Mouse (Mus musculus) cerebellum, adult 2 months (tissue): ENCODE results near the gene Aif1l. TPM values are rescaled to one million over a fixed set of nuclear protein-coding genes. Genes with fewer than 3 reads are reported as not detected.
A peak's percentile ranks its signal among the peaks of the same experiment; 100 is the strongest.

Source experiments
- DNase-seq, 2 experiments: peaks; one replicate each; pipeline ENCODE4 v3.0.0; 2021
- H3K27ac ChIP-seq: fragments of 200-500 bp; 2 replicates; pipeline ENCODE4 v1.5.1; 2012; ENCODE audit warnings: low read length, control low read depth, inconsistent platforms; ENCODE audit not compliant: insufficient read depth
- H3K27me3 ChIP-seq: fragments of 200-500 bp; 2 replicates; pipeline ENCODE4 v1.6.1; 2012; ENCODE audit warnings: inconsistent platforms, mild to moderate bottlenecking, low read length, moderate library complexity; ENCODE audit not compliant: control insufficient read depth, insufficient read depth
- H3K4me1 ChIP-seq: fragments of 200-500 bp; 2 replicates; pipeline ENCODE4 v1.6.1; 2011; ENCODE audit warnings: low read length; ENCODE audit not compliant: control insufficient read depth, insufficient read depth
- H3K4me3 ChIP-seq: fragments of 200-500 bp; replicated peaks from 2 replicates; pipeline ENCODE3; 2011; ENCODE audit warnings: mild to moderate bottlenecking, low read depth, low read length, control low read depth; ENCODE audit not compliant: insufficient read depth
- CTCF ChIP-seq: fragments of 200-500 bp; IDR thresholded peaks from 2 replicates; pipeline ENCODE4 v1.5.1; 2011; ENCODE audit warnings: low read depth, mild to moderate bottlenecking, control low read depth, low read length, moderate library complexity, borderline replicate concordance; ENCODE audit not compliant: insufficient read depth
- POLR2A ChIP-seq: fragments of 200-500 bp; IDR thresholded peaks from 2 replicates; pipeline ENCODE4 v1.6.1; 2011; ENCODE audit warnings: low read length, control low read depth, borderline replicate concordance; ENCODE audit not compliant: insufficient read depth
- WGBS: fragments of 180-500 bp; shearing (Covaris S2); methylation state at CpG from one replicate; pipeline ENCODE4 v1.1.7; 2018; 5-methylcytosine and 5-hydroxymethylcytosine counted together
- polyA plus RNA-seq: library from polyadenylated mRNA; depleted of rRNA; stranded (reverse); fragments of >200 nt; gene quantifications from 2 replicates; pipeline ENCODE4 v1.2.3, GENCODE M21; 2012

Aif1l gene
- polyA plus RNA-seq, 1 experiment = 14.1 TPM

GRCm38 (mm10) chr2:31952236-31952635 lies 2.3 kb downstream of the Aif1l start:
- TF ChIP-seq CTCF = no peak
- no peak for TF ChIP-seq POLR2A
- DNase-seq = no peak
- Histone ChIP-seq H3K4me3 (no peak overlapping the region), H3K27me3 (peaks cover 6% of the 10 kb centered on the region; the same call in 1 of the 2 replicates), H3K4me1 (peaks cover 16% of the 10 kb centered on the region), H3K27ac (no peak overlapping the region)
- 23% methylated on average over 10 of the region's 10 CpGs for WGBS

GRCm38 (mm10) chr2:31952725-31953124 lies 2.8 kb downstream of the Aif1l start:
- H3K4me1 ChIP-seq = peaks cover 16% of the 10 kb centered on the region
- no peak for DNase-seq
- H3K27me3 ChIP-seq = peaks cover 6% of the 10 kb centered on the region; the same call in 1 of the 2 replicates
- 61% methylated on average over 3 of the region's 3 CpGs for WGBS
- no peak for TF ChIP-seq CTCF
- no peak for TF ChIP-seq POLR2A
- no peak overlapping the region for H3K27ac ChIP-seq
- no peak overlapping the region for H3K4me3 ChIP-seq

GRCm38 (mm10) chr2:31953687-31954086 lies 3.7 kb downstream of the Aif1l start:
- no peak for TF ChIP-seq POLR2A
- TF ChIP-seq CTCF = no peak
- H3K4me3 ChIP-seq = no peak overlapping the region
- peaks cover 16% of the 10 kb centered on the region for H3K4me1 ChIP-seq
- no peak overlapping the region for H3K27ac ChIP-seq
- no peak for DNase-seq
- H3K27me3 ChIP-seq = peaks cover 6% of the 10 kb centered on the region; the same call in 1 of the 2 replicates
- 95% methylated on average over 8 of the region's 8 CpGs for WGBS

- Histone ChIP-seq H3K4me1 (peaks cover 16% of the 10 kb centered on the region), H3K4me3 (no peak overlapping the region), H3K27ac (no peak overlapping the region), H3K27me3 (peaks cover 6% of the 10 kb centered on the region; the same call in 1 of the 2 replicates)
- no peak for TF ChIP-seq POLR2A
- no peak for TF ChIP-seq CTCF
- 22% methylated on average over 9 of the region's 9 CpGs for WGBS
- peak; percentile 53 to 66 for DNase-seq
Observed at GRCm38 (mm10) chr2:31954779-31955181, 4.8 kb downstream of the Aif1l start.

- H3K27ac ChIP-seq = no peak overlapping the region
- no peak overlapping the region for H3K4me3 ChIP-seq
- DNase-seq = no peak
- TF ChIP-seq CTCF (no peak), POLR2A (no peak)
- peaks cover under 1% of the 10 kb centered on the region; the same call in 1 of the 2 replicates for H3K27me3 ChIP-seq
- WGBS = 95% methylated on average over 5 of the region's 5 CpGs
- H3K4me1 ChIP-seq = peaks cover 11% of the 10 kb centered on the region; the same call in 1 of the 2 replicates
Observed at GRCm38 (mm10) chr2:31955686-31956085, 5.7 kb downstream of the Aif1l start.

GRCm38 (mm10) chr2:31957211-31957610 lies 7.3 kb downstream of the Aif1l start:
- no peak overlapping the region for H3K27ac ChIP-seq
- TF ChIP-seq CTCF = no peak
- TF ChIP-seq POLR2A = no peak
- no peaks in the 10 kb centered on the region for H3K27me3 ChIP-seq
- peaks cover 12% of the 10 kb centered on the region; the same call in 1 of the 2 replicates for H3K4me1 ChIP-seq
- DNase-seq = no peak
- 57% methylated on average over 10 of the region's 10 CpGs for WGBS
- H3K4me3 ChIP-seq = no peak overlapping the region

- H3K27me3 ChIP-seq = no peaks in the 10 kb centered on the region
Observed at GRCm38 (mm10) chr2:31960986-31961385, 11.0 kb downstream of the Aif1l start.

GRCm38 (mm10) chr2:31961791-31962222 lies 11.9 kb downstream of the Aif1l start:
- 58% methylated on average over 4 of the region's 4 CpGs for WGBS
- Histone ChIP-seq H3K27me3 (no peaks in the 10 kb centered on the region), H3K27ac (no peak overlapping the region), H3K4me1 (peaks cover 16% of the 10 kb centered on the region), H3K4me3 (no peak overlapping the region)
- TF ChIP-seq POLR2A = no peak
- no peak for TF ChIP-seq CTCF
- no peak for DNase-seq

More at GRCm38 (mm10) chr2:31960986-31961385, 11.0 kb downstream of the Aif1l start:
- 76% methylated on average over 8 of the region's 8 CpGs for WGBS
- Histone ChIP-seq H3K4me1 (peaks cover 16% of the 10 kb centered on the region), H3K4me3 (no peak overlapping the region), H3K27ac (no peak overlapping the region)
- no peak for DNase-seq
- TF ChIP-seq CTCF = no peak
- TF ChIP-seq POLR2A = no peak
